Mouse (Mus musculus): ENCODE data around the gene Dock4. TPM values are rescaled to one million over a fixed set of nuclear protein-coding genes. Genes with fewer than 3 reads are reported as not detected.

Dock4 gene
- polyA plus RNA-seq, 1 experiment from 2014 or later, result 1.8 TPM

DNA sequence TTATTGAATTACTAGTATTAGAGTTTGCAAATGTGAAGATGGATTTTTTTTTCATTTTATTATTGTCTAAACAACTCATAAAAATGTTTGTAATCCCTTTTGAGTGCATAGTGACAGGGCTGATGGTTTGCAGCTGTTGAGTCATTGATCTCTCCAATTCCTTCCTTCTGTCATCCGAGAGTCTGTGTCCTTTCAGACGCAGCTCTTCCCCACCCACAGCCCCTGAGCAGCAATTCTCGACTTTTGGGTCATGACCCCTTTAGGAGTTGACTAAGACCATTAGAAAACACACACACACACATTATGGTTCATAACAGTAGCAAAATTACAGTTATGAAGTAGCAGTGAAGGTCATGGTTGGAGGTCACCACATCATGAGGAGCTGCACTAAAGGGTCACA is 380.7 kb downstream of the Dock4 start:
- no peaks in the 10 kb centered on the region for H3K36me3 ChIP-seq (ENCODE audit: control insufficient read depth, insufficient read depth)
- no peak for ATAC-seq
- no peak overlapping the region for H3K4me3 ChIP-seq (ENCODE audit: low read depth, low read length)
- H3K27ac ChIP-seq (ENCODE audit: low read depth, low read length), result no peak overlapping the region
- TF ChIP-seq CTCF (IDR thresholded peaks at IDR 0.05; ENCODE audit: low read depth), result no peak
- H3K4me1 ChIP-seq (replicated peaks; ENCODE audit: control insufficient read depth, insufficient read depth, low read length), result no peaks in the 10 kb centered on the region
- no peak overlapping the region for H3K4me2 ChIP-seq (replicated peaks; ENCODE audit: low read depth)
- no peaks in the 10 kb centered on the region for H3K27me3 ChIP-seq (replicated peaks; ENCODE audit: control insufficient read depth, insufficient read depth, low read length)
- no peak overlapping the region for H3K9ac ChIP-seq (ENCODE audit: low read depth, low read length)
- 42% methylated on average over 3 of the region's 3 CpGs for WGBS
- no peaks in the 10 kb centered on the region for H3K9me3 ChIP-seq (ENCODE audit: control insufficient read depth)

GRCm38 (mm10) chr12:40828025-40828424 is 382.3 kb downstream of the Dock4 start:
- ATAC-seq, result no peak
- no peak for TF ChIP-seq CTCF (IDR thresholded peaks at IDR 0.05; ENCODE audit: low read depth)
- H3K4me1 ChIP-seq (replicated peaks; ENCODE audit: control insufficient read depth, insufficient read depth, low read length), result no peaks in the 10 kb centered on the region

DNA sequence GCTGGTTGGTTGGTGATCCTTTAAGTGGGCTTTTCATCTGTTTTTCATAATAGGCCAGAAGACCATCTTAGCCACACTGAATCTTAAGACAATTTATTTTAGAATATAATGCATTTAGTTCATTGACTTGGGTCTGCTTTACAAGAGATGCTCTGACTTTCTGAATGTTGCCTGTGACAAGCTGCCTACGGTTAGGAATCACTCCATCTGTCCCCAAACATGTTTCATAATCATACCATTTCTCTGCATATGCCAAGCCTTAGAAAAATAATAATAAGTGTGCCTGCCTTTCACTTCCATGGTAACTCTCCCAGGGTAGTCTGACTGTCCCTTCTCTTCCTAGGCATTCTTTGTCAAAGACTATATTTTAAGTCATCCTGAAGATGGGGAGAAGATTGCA is 383.5 kb downstream of the Dock4 start:
- no peaks in the 10 kb centered on the region for H3K27me3 ChIP-seq (replicated peaks; ENCODE audit: control insufficient read depth, insufficient read depth, low read length)
- H3K27ac ChIP-seq (ENCODE audit: low read depth, low read length), result no peak overlapping the region
- no peaks in the 10 kb centered on the region for H3K4me1 ChIP-seq (replicated peaks; ENCODE audit: control insufficient read depth, insufficient read depth, low read length)
- H3K4me3 ChIP-seq (ENCODE audit: low read depth, low read length), result no peak overlapping the region
- H3K9me3 ChIP-seq (ENCODE audit: control insufficient read depth), result no peaks in the 10 kb centered on the region
- no peak overlapping the region for H3K4me2 ChIP-seq (replicated peaks; ENCODE audit: low read depth)
- 87% methylated on average over 1 of the region's 1 CpGs for WGBS
- no peaks in the 10 kb centered on the region for H3K36me3 ChIP-seq (ENCODE audit: control insufficient read depth, insufficient read depth)
- TF ChIP-seq CTCF (IDR thresholded peaks at IDR 0.05; ENCODE audit: low read depth), result no peak
- H3K9ac ChIP-seq (ENCODE audit: low read depth, low read length), result no peak overlapping the region
- no peak for ATAC-seq

More at GRCm38 (mm10) chr12:40828025-40828424, 382.3 kb downstream of the Dock4 start:
- Histone ChIP-seq H3K4me3 (ENCODE audit: low read depth, low read length) (no peak overlapping the region), H3K9ac (ENCODE audit: low read depth, low read length) (no peak overlapping the region), H3K9me3 (ENCODE audit: control insufficient read depth) (no peaks in the 10 kb centered on the region), H3K27me3 (replicated peaks; ENCODE audit: control insufficient read depth, insufficient read depth, low read length) (no peaks in the 10 kb centered on the region), H3K27ac (ENCODE audit: low read depth, low read length) (no peak overlapping the region), H3K36me3 (ENCODE audit: control insufficient read depth, insufficient read depth) (no peaks in the 10 kb centered on the region), H3K4me2 (replicated peaks; ENCODE audit: low read depth) (no peak overlapping the region)

DNA sequence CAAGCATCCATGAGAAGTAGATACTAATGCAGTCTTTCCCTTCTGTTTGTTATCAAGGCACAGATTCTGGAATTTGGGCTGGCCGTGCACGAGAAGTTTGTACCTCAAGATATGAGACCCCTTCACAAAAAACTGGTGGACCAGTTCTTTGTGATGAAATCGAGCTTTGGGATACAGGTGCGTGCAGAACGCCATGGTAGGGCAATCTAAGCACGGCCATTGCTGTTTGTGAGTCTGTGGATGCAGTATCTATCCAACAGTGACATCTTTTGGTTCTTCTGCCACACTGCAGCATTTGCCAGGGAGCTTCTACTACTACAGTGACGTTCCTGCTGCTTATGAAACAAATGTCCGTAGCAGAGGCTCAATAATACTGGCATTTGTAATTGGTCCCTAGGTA is 386.4 kb downstream of the Dock4 start:
- Histone ChIP-seq H3K36me3 (ENCODE audit: control insufficient read depth, insufficient read depth) (no peaks in the 10 kb centered on the region), H3K4me3 (ENCODE audit: low read depth, low read length) (no peak overlapping the region), H3K4me2 (replicated peaks; ENCODE audit: low read depth) (no peak overlapping the region), H3K4me1 (replicated peaks; ENCODE audit: control insufficient read depth, insufficient read depth, low read length) (no peaks in the 10 kb centered on the region), H3K9me3 (ENCODE audit: control insufficient read depth) (no peaks in the 10 kb centered on the region), H3K27me3 (replicated peaks; ENCODE audit: control insufficient read depth, insufficient read depth, low read length) (no peaks in the 10 kb centered on the region), H3K9ac (ENCODE audit: low read depth, low read length) (no peak overlapping the region), H3K27ac (ENCODE audit: low read depth, low read length) (no peak overlapping the region)
- peak; percentile 86 for TF ChIP-seq CTCF (IDR thresholded peaks at IDR 0.05; ENCODE audit: low read depth)
- 68% methylated on average over 8 of the region's 8 CpGs for WGBS
- no peak for ATAC-seq

- Histone ChIP-seq H3K4me2 (replicated peaks; ENCODE audit: low read depth) (no peak overlapping the region), H3K4me1 (replicated peaks; ENCODE audit: control insufficient read depth, insufficient read depth, low read length) (no peaks in the 10 kb centered on the region), H3K9ac (ENCODE audit: low read depth, low read length) (no peak overlapping the region), H3K27me3 (replicated peaks; ENCODE audit: control insufficient read depth, insufficient read depth, low read length) (no peaks in the 10 kb centered on the region), H3K36me3 (ENCODE audit: control insufficient read depth, insufficient read depth) (no peaks in the 10 kb centered on the region), H3K27ac (ENCODE audit: low read depth, low read length) (no peak overlapping the region), H3K4me3 (ENCODE audit: low read depth, low read length) (no peak overlapping the region), H3K9me3 (ENCODE audit: control insufficient read depth) (no peaks in the 10 kb centered on the region)
- TF ChIP-seq CTCF (IDR thresholded peaks at IDR 0.05; ENCODE audit: low read depth), result no peak
- 85% methylated on average over 6 of the region's 6 CpGs for WGBS
- ATAC-seq, result no peak
Measured at GRCm38 (mm10) chr12:40836924-40837323, 391.2 kb downstream of the Dock4 start.

DNA sequence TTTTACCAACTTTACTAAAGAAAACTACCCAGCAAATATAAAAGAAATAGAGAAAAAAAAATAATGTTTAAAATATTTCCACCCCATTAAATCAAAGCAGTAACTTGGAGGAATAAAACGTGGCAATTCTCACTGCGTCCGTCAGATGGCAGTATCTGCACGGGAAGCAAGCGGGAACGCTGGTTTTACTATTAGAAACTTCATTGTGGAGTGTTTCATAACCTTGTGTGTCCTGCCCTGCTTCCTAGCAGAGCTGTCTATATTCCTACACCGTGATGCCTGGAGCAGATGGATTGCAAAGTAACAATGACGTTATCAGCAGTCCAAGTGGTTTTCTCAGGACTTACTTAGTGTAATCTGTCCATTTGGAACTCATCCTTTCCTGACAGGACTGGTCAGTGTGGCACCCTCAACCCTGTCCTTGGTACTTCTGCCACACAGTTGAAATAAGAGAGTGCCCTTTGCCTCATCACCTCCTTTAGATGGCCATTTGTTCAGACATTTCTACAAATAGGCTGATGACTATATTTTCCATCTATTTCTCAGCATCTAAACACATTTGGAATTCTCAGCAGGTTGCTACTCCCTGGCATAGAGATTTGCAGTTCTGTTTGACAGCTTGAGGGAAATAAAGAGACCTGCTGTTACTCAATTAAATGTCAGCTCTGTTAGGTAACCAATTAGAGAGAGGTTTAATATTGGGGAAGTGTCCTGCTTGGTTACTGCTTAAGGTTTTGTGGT is 392.0 kb downstream of the Dock4 start:
- Histone ChIP-seq H3K4me2 (replicated peaks; ENCODE audit: low read depth) (no peak overlapping the region), H3K9ac (ENCODE audit: low read depth, low read length) (no peak overlapping the region), H3K4me3 (ENCODE audit: low read depth, low read length) (no peak overlapping the region), H3K4me1 (replicated peaks; ENCODE audit: control insufficient read depth, insufficient read depth, low read length) (no peaks in the 10 kb centered on the region), H3K36me3 (ENCODE audit: control insufficient read depth, insufficient read depth) (no peaks in the 10 kb centered on the region), H3K27me3 (replicated peaks; ENCODE audit: control insufficient read depth, insufficient read depth, low read length) (no peaks in the 10 kb centered on the region), H3K27ac (ENCODE audit: low read depth, low read length) (no peak overlapping the region), H3K9me3 (ENCODE audit: control insufficient read depth) (no peaks in the 10 kb centered on the region)
- peak; percentile 95 for TF ChIP-seq CTCF (IDR thresholded peaks at IDR 0.05; ENCODE audit: low read depth)
- 2% methylated on average over 8 of the region's 8 CpGs for WGBS
- ATAC-seq, result no peak
